Mouse (Mus musculus) MEL (cell line): ENCODE results near the gene Shb. TPM values are rescaled to one million over a fixed set of nuclear protein-coding genes. Genes with fewer than 3 reads are reported as not detected.

Source experiments
- DNase-seq: peaks from one replicate; pipeline ENCODE4 v3.0.0; 2011; ENCODE audit warnings: low read depth, low spot score
- H3K27ac ChIP-seq: 2 replicates; pipeline ENCODE4 v1.5.1; 2012; ENCODE audit warnings: low read depth, mild to moderate bottlenecking, control low read depth, low read length, moderate library complexity; ENCODE audit not compliant: control insufficient read depth
- H3K27me3 ChIP-seq, 2 experiments: fragments of 150-350 bp in 1 of 2; sonication (generic) in 1 of 2; 2 replicates each; pipeline ENCODE4 v1.6.1; 2012; ENCODE audit warnings: low read length in 2 of 2, mild to moderate bottlenecking in 2 of 2, improper control_type of control experiment in 1 of 2, moderate library complexity in 1 of 2; ENCODE audit not compliant: insufficient read depth in 2 of 2, control insufficient read depth in 1 of 2
- H3K36me3 ChIP-seq, 2 experiments: 2 replicates each; pipeline ENCODE4 v1.6.1; 2012 to 2014; ENCODE audit warnings: low read length in 2 of 2, improper control_type of control experiment in 1 of 2, inconsistent platforms in 1 of 2, mild to moderate bottlenecking in 1 of 2; ENCODE audit not compliant: insufficient read depth in 2 of 2, control insufficient read depth in 1 of 2
- H3K4me1 ChIP-seq, 2 experiments: fragments of 150-350 bp in 1 of 2; sonication (generic) in 1 of 2; 2 replicates each; pipeline ENCODE4 v1.6.1; 2012; ENCODE audit warnings: low read length in 2 of 2, improper control_type of control experiment in 1 of 2, mild to moderate bottlenecking in 1 of 2; ENCODE audit not compliant: insufficient read depth in 2 of 2, control insufficient read depth in 1 of 2
- H3K4me3 ChIP-seq, 2 experiments: fragments of 150-350 bp in 1 of 2; sonication (generic) in 1 of 2; 2 replicates each; pipeline ENCODE4 v1.5.1; 2012; ENCODE audit warnings: low read depth in 2 of 2, low read length in 2 of 2, mild to moderate bottlenecking in 2 of 2, moderate library complexity in 2 of 2, control low read depth in 1 of 2, improper control_type of control experiment in 1 of 2; ENCODE audit not compliant: control insufficient read depth in 1 of 2, insufficient read depth in 1 of 2
- H3K79me2 ChIP-seq: 2 replicates; pipeline ENCODE4 v1.6.1; 2012; ENCODE audit warnings: mild to moderate bottlenecking, low read length, moderate library complexity; ENCODE audit not compliant: control insufficient read depth, poor library complexity, insufficient read depth
- H3K9ac ChIP-seq: 2 replicates; pipeline ENCODE4 v1.6.1; 2012; ENCODE audit warnings: low read depth, mild to moderate bottlenecking, control low read depth, low read length, moderate library complexity; ENCODE audit not compliant: control insufficient read depth, poor library complexity, severe bottlenecking
- H3K9me3 ChIP-seq: fragments of 150-350 bp; sonication (generic); replicated peaks from 2 replicates; pipeline ENCODE4 v1.6.1; 2012; ENCODE audit warnings: mild to moderate bottlenecking, low read length, improper control_type of control experiment, moderate library complexity; ENCODE audit not compliant: insufficient read depth
- CHD1 ChIP-seq: IDR thresholded peaks from 2 replicates; pipeline ENCODE4 v1.6.1; 2012; ENCODE audit warnings: low read depth, mild to moderate bottlenecking, inconsistent platforms, low read length, improper control_type of control experiment
- E2F4 ChIP-seq: IDR thresholded peaks from 2 replicates; pipeline ENCODE4 v1.6.1; 2011; ENCODE audit warnings: low read depth, low read length, improper control_type of control experiment, borderline replicate concordance
- GABPA ChIP-seq: IDR thresholded peaks from 2 replicates; pipeline ENCODE4 v1.6.1; 2012; ENCODE audit warnings: low read depth, mild to moderate bottlenecking, inconsistent platforms, low read length, improper control_type of control experiment, moderate library complexity
- GATA1 ChIP-seq: IDR thresholded peaks from 2 replicates; pipeline ENCODE4 v1.6.1; 2011; ENCODE audit warnings: low read depth, low read length, improper control_type of control experiment
- HCFC1 ChIP-seq: IDR thresholded peaks from 2 replicates; pipeline ENCODE4 v1.6.1; 2012; ENCODE audit warnings: low read depth, mild to moderate bottlenecking, inconsistent platforms, low read length, improper control_type of control experiment, moderate library complexity
- KAT2A ChIP-seq: conservative IDR thresholded peaks from 2 replicates; pipeline ENCODE4 v1.6.1; 2012; ENCODE audit warnings: low read depth, low read length, improper control_type of control experiment, inconsistent platforms
- MYB ChIP-seq: IDR thresholded peaks from 2 replicates; pipeline ENCODE4 v1.6.1; 2011; ENCODE audit warnings: mild to moderate bottlenecking, low read depth, low read length, improper control_type of control experiment
- MYC ChIP-seq: IDR thresholded peaks from 2 replicates; pipeline ENCODE4 v1.6.1; 2011; ENCODE audit warnings: low read depth, mild to moderate bottlenecking, low read length, improper control_type of control experiment, moderate library complexity
- NELFE ChIP-seq: IDR thresholded peaks from 2 replicates; pipeline ENCODE4 v1.6.1; 2011; ENCODE audit warnings: low read depth, low read length, improper control_type of control experiment
- NRF1 ChIP-seq: IDR thresholded peaks from 2 replicates; pipeline ENCODE4 v1.6.1; 2014; ENCODE audit warnings: low read depth, mild to moderate bottlenecking, inconsistent platforms, low read length, improper control_type of control experiment, moderate library complexity; ENCODE audit not compliant: poor library complexity, insufficient read depth, severe bottlenecking
- POLR2AphosphoS5 ChIP-seq: IDR thresholded peaks from 2 replicates; pipeline ENCODE4 v1.6.1; 2012; ENCODE audit warnings: low read depth, borderline replicate concordance, mild to moderate bottlenecking, inconsistent platforms, low read length, moderate library complexity, mixed read lengths
- RCOR1 ChIP-seq: IDR thresholded peaks from 2 replicates; pipeline ENCODE4 v1.6.1; 2012; ENCODE audit warnings: low read depth, mild to moderate bottlenecking, inconsistent platforms, low read length, improper control_type of control experiment
- SIN3A ChIP-seq: IDR thresholded peaks from 2 replicates; pipeline ENCODE4 v1.6.1; 2012; ENCODE audit warnings: low read length, improper control_type of control experiment, inconsistent platforms
- TAL1 ChIP-seq: IDR thresholded peaks from 2 replicates; pipeline ENCODE4 v1.6.1; 2012; ENCODE audit warnings: mild to moderate bottlenecking, inconsistent platforms, low read length, moderate library complexity, mixed read lengths
- USF1 ChIP-seq: IDR thresholded peaks from 2 replicates; pipeline ENCODE4 v1.6.1; 2014; ENCODE audit warnings: low read depth, mild to moderate bottlenecking, inconsistent platforms, low read length, improper control_type of control experiment, moderate library complexity
- ZC3H11A ChIP-seq: IDR thresholded peaks from 2 replicates; pipeline ENCODE4 v1.6.1; 2012; ENCODE audit warnings: low read depth, mild to moderate bottlenecking, inconsistent platforms, low read length, improper control_type of control experiment
- ZMIZ1 ChIP-seq: IDR thresholded peaks from 2 replicates; pipeline ENCODE4 v1.6.1; 2012; ENCODE audit warnings: low read depth, mild to moderate bottlenecking, inconsistent platforms, low read length, improper control_type of control experiment, moderate library complexity
- ZNF384 ChIP-seq: IDR thresholded peaks from 2 replicates; pipeline ENCODE4 v1.6.1; 2012; ENCODE audit warnings: low read depth, mild to moderate bottlenecking, inconsistent platforms, low read length, improper control_type of control experiment
- polyA plus RNA-seq, 2 experiments: library from polyadenylated mRNA; stranded (reverse) in 1 of 2; unstranded in 1 of 2; fragments of >175 nt in 1 of 2; fragments of >200 nt in 1 of 2; gene quantifications; 2 replicates each; pipeline versions ENCODE4 v1.2.1 to v1.2.4; 2012; ENCODE audit warnings: low replicate concordance in 2 of 2, low read depth in 1 of 2; ENCODE audit not compliant: insufficient read length in 2 of 2, insufficient read depth in 1 of 2, missing spikeins in 1 of 2
- total RNA-seq: library from RNA; depleted of rRNA; stranded (reverse); fragments of 300-350 nt; gene quantifications from 2 replicates; pipeline ENCODE4 v1.2.3, GENCODE M21; 2012

Shb gene
- total and polyA plus RNA-seq, 3 experiments, result 5.2 to 13.9 TPM; not detected in 1

DNA sequence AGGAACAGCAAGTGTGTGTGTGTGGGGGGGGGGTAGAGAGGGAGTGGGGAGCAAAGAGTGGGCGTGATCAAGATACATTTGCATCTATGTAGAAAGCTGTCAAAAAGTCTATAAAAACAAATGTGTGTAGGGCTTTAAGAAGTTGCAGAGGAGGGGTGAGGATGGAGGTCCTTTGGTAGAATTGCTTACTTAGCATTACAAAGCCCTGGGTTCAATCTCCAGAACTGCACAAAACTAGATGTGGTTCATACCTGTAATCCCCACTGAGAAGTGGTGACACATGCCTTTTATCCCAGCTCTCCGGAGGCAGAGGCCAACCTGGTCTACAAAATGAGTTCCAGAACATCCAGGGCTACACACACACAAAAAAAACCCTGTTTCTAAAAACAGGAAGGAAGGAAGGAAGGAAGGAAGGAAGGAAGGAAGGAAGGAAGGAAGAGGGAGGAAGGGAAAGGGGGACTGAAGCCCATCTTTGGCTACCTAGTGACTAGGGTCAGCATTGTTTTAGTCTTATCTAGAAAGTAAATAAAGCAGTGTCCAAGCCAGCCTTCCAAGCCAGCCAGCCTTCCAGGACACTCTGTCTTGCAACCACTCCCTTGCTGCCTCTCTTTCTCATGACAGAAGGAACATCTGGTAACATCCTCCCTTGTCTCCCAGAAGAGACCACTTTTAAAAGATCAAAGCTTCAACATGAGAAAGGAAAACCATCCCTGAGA lies 5.3 kb downstream of the Shb start:
- H3K9me3 ChIP-seq, result no peaks in the 10 kb centered on the region
- TF ChIP-seq NRF1 (no peak), MYC (no peak), HCFC1 (no peak), CHD1 (no peak), MYB (no peak), E2F4 (no peak), POLR2AphosphoS5 (no peak), GATA1 (no peak), ZC3H11A (no peak), USF1 (no peak), SIN3A (no peak), GABPA (no peak), ZMIZ1 (no peak), KAT2A (no peak), RCOR1 (no peak), ZNF384 (no peak)
- H3K4me3 ChIP-seq, result no peak overlapping the region
- H3K36me3 ChIP-seq, result peaks cover 0 to 14% of the 10 kb centered on the region in 2 experiments; a peak in 3 of 4 replicates
- H3K4me1 ChIP-seq, result peaks cover 6 to 21% of the 10 kb centered on the region in 2 experiments; a peak in 3 of 4 replicates
- no peak overlapping the region for H3K9ac ChIP-seq
- no peak overlapping the region for H3K27ac ChIP-seq
- DNase-seq, result no peak
- H3K27me3 ChIP-seq, result no peaks in the 10 kb centered on the region
- H3K79me2 ChIP-seq, result peaks cover 14% of the 10 kb centered on the region

- TF ChIP-seq TAL1, result no peak
- no peak for TF ChIP-seq ZC3H11A
- TF ChIP-seq ZNF384, result no peak
- TF ChIP-seq NELFE, result no peak
- Histone ChIP-seq H3K4me3 (no peak overlapping the region), H3K27ac (no peak overlapping the region), H3K79me2 (peaks cover 14% of the 10 kb centered on the region), H3K36me3 (peaks cover 0 to 16% of the 10 kb centered on the region in 2 experiments; a peak in 3 of 4 replicates), H3K4me1 (peaks cover 15 to 23% of the 10 kb centered on the region in 2 experiments; a peak in 3 of 4 replicates), H3K9ac (no peak overlapping the region), H3K9me3 (no peaks in the 10 kb centered on the region), H3K27me3 (no peaks in the 10 kb centered on the region)
- no peak for DNase-seq
Observed at GRCm38 (mm10) chr4:45526175-45526574, 6.1 kb downstream of the Shb start.
